Mouse (Mus musculus) cerebellum, adult 18-20 months (tissue): ENCODE measurements at regions not wholly inside any gene's neighbourhood (a gene's known extent, or its start where the extent isn't known, plus 50 kb on each side); places are given as distances from the start of the nearest gene placed in this dataset.

Experiments used
- DNase-seq, 2 experiments: peaks; one replicate each; pipeline ENCODE4 v3.0.0; 2021

DNA sequence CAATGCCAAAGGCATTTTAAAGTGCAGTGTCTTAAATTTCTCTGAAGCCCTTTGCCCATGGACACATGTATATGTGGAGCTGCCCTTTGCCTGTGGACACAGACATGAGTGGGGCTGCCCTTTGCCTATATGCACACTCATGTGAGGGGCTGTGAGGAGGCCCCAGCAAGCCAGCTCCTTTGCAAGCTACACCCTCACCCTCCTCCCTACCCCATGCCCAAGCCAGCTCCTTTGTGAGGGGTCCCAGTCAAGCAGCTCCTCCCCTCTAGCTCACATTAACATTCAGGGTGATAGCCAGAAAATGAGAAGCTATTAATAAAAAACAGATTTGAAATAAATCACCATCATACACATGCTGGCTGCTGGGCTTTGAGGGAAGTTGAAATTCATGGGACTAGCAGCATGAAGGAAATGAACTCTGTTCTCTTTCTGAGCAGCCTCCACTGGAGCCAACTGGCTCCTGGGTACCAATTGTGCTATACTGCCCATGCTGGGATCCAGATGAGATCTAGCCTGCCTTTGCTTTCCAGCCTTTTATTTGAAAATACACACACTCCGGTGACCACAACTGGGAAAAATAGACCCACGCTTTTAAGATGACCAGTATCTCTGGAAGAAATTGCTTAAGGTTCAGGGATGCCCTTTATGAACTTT lies 151.4 kb downstream of the Abcc12 start:
- no peak for DNase-seq

DNA sequence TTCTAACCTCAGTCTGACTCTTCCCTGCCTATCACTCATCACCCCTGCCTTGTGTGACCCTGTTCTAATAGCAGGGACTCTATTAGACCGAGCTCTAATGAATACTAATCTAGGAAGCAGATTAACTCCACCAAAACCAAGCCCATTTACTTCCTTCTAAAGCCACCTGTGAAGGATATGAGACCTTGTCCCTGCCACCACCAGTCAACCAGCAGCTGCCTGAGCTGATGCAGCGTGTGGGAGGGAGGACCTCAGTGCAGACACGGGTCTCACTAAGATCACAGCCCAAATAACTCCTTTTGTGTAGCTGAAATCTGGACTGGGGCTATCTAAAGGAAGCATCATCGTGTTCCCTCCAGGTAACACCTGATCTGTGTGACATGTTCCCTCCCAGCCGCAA lies 152.4 kb downstream of the Abcc12 start:
- DNase-seq, result no peak

DNA sequence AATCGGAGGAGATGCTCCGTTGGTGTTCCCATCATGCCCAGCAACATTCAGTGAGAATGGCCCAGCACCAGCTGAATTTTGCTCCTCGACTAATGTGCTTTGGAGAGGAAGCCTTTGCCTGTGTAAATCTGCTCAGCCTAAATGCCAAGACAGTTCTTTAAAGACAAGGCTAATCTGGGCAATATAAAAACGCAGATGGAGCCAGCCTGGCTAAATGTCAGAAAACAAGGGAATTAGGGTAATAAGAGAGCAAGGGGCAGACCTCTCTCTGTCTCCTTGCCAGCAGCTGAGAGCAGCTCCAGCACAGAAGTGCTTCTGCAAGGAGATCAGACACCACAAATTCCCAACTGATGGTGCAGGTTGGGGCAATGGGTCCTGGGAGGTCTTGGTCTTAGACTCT lies 154.4 kb downstream of the Abcc12 start:
- DNase-seq, result peak; percentile 28 to 39

DNA sequence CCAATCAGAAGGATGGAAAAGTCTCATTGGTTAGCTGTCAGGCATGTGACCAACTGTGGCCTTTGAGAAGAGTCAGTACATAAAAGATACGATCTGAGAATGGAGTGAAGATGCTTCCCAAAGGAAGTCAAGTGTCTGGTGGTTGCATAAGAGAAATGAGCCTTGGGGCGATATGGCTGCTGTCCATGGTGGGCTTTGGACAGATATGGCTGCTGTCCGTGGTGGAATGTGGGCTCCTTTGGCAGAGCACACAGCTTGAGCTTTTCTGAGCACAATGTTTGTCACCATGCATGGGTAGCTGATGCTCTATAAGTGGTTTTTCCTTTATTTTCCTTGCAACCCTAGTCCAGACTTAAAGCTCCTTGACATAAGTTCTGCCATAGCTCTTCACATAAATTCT lies 155.1 kb downstream of the Abcc12 start:
- no peak for DNase-seq

DNA sequence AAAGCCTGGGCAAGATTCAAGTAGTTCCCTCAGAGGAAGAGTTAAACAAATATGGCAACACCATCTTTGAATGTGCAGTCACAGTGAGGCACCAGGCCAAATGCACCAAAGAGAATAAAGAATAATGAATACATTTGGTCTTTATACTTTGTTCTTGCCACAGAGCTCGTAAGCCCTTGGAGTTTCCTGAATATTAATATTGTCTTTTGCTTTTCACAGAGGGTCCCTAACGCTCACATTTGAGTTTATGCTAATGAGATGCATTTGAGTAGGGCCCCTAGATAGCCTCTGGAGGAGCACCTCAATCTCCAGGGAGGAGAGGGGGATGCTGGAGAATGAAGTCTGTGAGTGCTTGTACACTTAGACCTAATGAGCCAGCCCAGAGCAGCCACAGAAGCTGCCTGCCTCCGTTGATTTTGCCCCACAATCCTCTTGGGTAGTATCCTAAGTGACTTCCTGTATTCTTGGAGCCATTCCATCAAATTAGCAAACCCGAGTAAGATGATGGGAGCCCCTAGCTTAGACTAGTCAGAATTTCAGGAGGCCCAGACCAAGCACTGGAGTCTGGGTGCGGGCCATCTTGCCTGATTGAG lies 161.3 kb downstream of the Abcc12 start:
- no peak for DNase-seq

DNA sequence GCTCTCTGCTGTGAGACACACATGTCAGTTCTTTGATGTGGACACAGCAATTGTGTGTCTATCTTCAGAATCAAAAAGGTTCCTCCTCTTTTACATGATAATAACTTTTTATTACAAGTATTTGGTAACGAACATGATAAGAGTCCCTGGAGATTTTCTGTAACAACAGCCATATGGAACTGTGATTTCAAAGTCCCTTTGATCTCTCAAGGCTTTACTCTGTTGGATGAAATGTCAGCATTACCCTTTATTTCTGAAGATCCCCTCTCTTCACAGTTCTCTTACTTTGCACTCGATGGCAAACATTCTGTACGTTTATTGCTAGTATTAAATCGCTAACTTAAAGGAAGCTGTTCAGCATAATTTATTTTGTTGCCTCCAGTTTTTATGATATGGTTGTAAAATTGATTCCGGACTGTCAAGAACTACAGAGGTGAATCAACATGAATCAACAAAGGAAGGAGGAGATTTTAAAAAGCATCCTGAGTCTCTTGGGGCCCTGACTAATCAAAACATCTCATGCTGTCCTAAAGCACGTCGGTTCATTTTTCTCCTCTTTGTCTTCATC lies 162.0 kb downstream of the Abcc12 start:
- DNase-seq, result no peak

GRCm38 (mm10) chr8:86415208-86415607 lies 165.3 kb downstream of the Abcc12 start:
- DNase-seq, result no peak

- no peak for DNase-seq
Observed at GRCm38 (mm10) chr8:86411232-86411631, 169.3 kb downstream of the Abcc12 start.

DNA sequence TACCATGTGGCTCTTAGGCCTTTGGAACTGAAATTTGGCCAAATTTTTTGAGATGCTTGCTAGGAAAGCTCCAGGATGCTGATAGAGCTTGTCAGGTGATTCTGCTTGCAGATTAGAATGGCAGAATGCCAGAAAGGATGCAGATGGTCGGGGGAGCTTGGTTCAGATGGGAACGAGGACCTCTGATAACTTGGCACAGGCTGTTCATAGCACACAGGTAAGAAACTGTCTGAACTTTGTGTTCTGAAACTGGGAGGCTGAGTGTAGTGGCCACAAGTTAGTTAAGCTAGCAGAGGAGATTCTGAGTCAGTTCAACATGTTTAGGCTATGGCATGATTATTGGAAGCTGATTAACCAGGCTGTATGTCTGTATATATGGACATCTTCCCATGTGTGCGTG lies 174.3 kb downstream of the Abcc12 start:
- DNase-seq, result peak; percentile 64 to 74

DNA sequence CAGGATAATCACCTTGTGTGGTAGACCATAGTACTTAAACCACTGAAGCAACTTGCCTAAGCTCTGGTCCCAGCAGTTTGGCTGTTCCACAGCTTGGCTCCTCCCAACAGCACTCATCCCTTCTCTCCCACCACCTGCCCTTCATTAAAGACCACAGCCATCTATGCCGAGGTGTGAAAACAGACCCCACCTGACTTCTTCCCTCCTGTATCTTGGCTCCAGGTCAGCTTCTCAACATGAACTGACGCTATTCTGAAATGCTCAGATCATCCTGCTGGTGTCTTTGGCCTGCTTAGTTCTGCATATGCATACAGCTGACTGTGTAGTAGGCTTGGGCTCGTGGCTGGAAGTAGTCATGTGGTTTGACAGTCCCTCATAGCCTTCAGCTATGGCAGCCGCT lies 177.1 kb downstream of the Abcc12 start:
- no peak for DNase-seq

- no peak for DNase-seq
Observed at GRCm38 (mm10) chr8:86401946-86402345, 178.5 kb downstream of the Abcc12 start.

DNA sequence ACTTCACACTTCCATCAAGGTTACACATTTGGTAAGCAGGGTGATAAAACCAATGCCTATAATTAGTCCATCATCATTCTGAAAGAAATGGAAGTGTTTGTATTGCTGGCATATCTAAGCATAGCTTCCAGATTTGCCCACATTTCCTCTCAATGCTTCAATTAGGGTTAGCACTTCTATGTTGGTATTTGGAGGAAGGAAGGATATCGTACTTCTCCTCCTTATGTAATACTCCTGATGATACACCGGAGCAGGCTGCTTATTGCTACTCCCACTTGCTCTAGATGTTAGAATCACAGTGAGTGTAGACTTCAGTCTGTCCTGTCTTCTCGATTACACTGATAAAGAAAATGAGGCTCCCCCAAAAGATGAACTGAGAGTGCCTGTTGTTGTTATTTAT lies 185.4 kb downstream of the Abcc12 start:
- no peak for DNase-seq

DNA sequence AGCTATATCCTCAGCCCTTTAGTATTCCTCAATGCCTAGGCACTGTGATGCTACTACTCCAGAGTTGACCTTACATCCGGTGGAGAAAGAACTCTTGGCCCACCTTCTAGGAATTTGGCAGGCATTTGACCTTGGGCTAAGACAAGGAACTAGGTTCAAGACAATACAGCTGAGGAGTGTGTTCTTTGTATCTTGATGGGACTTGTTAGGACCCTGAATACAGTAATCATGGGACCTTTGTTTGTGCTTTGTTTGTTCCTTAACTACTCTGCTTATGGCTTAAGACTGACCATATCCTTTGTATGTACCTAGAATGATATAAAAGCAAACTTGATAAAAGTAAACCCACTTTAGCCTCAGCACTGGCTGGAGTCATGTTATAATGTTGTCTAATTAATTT lies 186.7 kb downstream of the Abcc12 start:
- no peak for DNase-seq

DNA sequence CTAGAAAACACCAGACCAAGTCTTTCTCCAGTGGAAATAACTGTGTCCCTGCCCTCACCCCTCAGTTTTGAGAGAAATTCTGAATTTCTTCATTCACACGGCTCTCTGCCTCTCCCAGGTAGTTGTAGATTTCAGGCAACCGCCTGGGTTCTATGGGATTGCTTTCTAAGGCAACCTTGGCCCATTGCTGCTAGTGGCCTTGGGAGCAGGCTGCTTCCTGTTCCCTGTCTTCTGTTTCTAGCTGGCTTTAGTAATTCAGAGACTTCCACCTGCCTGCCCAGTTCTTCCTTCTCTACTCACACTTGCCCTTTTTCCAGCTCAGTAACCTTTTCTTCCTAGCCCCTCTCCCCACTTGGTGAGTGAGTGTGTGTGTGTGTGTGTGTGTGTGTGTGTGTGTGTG lies 187.1 kb downstream of the Abcc12 start:
- DNase-seq, result no peak

DNA sequence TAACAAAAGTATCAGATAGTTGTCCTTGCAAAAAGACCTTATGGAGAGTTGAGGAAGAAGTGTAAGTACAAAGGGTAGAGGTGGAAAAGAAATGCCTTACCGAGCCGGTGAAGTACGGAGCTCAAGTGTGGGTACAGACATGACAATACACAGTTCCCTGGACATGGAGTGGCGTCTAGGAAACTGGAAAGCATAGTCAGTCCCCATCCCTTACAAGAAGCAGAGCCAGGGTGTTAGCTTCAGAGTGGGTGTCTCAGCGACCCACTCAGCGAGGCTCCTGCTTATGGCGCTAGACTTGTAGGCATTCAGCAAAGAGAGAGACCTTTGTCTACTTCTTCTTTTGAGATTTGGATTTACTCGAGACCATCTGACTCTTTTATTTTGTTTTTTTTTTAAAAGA lies 189.8 kb downstream of the Abcc12 start:
- no peak for DNase-seq

DNA sequence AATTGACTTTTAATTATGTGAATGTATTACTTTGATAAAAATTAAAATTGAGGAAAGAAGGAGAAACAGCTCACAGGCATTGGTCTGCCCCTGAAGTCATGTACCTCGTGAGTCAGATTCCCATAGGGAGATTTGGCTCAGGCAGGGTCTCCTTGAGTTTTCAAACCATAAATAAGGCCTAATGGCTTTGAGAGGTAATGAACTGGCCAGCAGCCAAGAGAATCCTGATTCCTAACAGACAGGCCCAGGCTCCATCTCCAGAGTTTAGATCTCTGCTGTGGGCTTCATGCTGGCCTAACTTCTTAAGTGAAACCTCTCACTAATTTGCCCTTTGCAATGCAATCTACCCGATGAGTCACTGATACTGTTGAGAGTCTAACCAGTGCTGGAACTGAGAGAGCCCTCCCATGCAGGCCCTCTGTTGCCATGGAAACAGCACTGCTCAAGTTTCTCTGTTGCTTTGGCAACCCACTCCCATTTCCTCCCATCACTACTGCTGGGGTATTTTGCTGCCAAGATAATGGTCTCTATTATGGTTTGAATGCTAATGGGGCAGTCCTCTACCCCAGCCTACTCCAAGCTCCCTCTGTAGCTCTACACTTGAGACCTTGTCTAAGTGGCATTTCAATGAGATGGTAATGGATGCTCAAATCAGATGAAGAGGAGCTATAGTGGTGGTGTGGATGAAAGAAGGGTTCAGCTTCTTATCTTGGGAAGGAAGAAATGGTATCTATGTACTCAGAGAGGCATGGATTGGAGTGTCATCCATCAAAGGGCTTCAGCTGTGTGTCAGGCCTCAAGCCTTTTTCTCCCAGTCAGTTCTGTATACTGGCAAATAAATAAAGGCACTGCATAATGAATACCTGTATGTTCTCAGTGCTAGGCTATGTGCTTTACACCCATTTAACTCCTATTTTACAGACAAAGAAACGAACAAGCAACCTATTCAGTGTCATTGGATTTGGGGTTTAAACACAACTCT lies 190.5 kb downstream of the Abcc12 start:
- DNase-seq, result no peak

DNA sequence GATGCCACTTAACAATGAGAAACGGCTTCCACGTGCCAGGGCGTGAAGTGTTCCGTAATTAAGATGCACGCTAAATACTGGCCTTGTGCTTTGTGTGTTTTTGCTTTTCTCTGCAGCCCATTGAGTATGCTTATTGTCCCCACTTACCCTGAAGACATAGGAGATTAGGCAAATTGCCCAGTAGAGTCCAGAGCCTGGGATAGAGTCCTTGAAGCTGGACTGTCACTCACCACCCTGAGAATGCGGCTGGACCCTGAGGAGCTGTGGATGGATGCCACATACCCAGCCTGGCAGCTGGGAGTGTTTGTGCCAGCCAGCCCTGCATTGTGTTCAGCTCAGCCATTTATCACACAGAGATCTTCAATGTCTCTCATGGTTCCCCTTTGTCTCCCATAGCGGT lies 195.2 kb downstream of the Abcc12 start:
- no peak for DNase-seq

DNA sequence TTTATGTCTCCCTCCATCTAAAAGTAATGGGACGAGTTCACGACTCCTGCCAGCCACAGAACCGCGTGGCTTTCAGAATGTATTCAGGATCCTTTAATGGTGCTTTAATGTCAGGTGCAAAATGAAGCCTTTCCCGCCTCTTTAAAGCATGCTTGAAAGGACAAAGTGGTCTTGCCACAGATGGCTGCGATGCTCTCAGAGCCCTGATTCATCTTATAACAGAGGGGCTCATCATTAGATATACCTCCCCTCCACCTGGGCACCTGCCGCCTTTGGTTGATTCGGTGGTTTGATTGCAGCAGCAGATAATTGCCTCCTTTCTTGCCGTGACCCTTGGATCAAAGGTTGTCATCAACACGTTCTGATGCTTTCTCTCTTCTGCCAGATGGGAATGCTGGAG lies 198.5 kb downstream of the Abcc12 start:
- DNase-seq, result no peak

DNA sequence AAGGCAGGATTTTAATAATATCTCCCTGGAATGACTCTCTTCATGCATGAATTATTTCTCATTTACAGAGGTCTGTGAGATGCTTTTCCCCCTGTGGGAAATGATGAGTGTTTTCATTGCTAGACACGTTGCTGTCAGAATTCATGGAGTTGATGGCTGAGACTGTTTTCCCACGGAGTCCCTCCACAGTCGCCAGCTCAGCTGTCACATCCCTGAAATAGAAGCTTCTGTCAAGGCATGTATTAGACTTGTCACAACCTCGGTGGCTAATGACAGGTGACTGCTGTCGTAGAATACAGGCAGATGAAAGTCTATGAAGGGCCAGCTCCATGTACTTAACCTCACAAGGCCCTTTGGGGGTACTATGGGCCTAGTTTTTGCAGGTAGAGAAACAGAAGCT lies 212.4 kb downstream of the Abcc12 start:
- DNase-seq, result no peak

GRCm38 (mm10) chr8:86366636-86367035 lies 213.8 kb downstream of the Abcc12 start:
- DNase-seq, result no peak

GRCm38 (mm10) chr8:86365726-86366125 lies 214.8 kb downstream of the Abcc12 start:
- peak; percentile 38 to 39 for DNase-seq

- DNase-seq, result no peak
Observed at GRCm38 (mm10) chr8:86364898-86365297, 215.6 kb downstream of the Abcc12 start.

DNA sequence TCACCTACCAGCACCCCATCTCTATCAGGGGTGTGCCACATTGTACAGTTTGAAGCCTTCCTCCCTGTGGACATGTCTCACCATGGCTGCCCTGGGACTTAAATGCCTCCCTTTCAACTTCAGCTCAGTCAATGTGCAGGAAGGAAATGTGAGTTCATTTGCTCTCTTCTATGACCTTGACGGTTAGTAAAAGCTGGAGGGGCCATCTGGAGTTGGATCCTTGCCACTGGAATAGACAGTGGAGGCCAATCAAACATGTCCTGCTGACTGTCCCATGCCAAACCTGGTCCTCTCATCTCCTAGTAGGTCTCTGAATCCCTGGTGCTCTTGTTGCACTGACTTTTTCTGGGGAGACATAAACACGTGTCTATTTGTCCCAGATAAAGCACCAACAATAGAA lies 220.2 kb downstream of the Abcc12 start:
- no peak for DNase-seq

- DNase-seq, result no peak
Observed at GRCm38 (mm10) chr8:86359518-86359917, 221.0 kb downstream of the Abcc12 start.
